ENCODE assay signal across 9 mouse cellular contexts in genomic region chr2:121357961-121358360, GRCm38 (mm10). TPM values are rescaled to one million over a fixed set of nuclear protein-coding genes. Genes with fewer than 3 reads are reported as not detected.
DNase-seq lines count a peak whose midpoint lies in the region; ATAC-seq lines count a peak whose summit lies in the region.
"Had no signal": no experiment of that assay in that cellular context is flagged by ENCODE, and none has a peak within 500 bp of the region (broad histone marks: within the 10 kb centered on the region; RNA-seq: fewer than 3 reads in every experiment).

No protein-coding gene starts in this region.

- H3K4me2 ChIP-seq in heart, embryonic 15.5 days = no peak overlapping the region; the same call in 1 of the 2 replicates
- H3K4me2 ChIP-seq in midbrain, embryonic 13.5 days (replicated peaks) = peak overlapping the region; percentile 66

- H3K27ac ChIP-seq in heart, embryonic 15.5 days = no peak overlapping the region
- H3K27ac ChIP-seq in hindbrain, embryonic 10.5 days = no peak overlapping the region
- H3K27ac ChIP-seq in midbrain, embryonic 13.5 days = no peak overlapping the region

- DNase-seq in heart, postnatal 4 days = no peak
- DNase-seq in ES-CJ7 (ENCODE audit: low read depth, low spot score) = peak; percentile 64
- DNase-seq in hindbrain, embryonic 10.5 days (ENCODE audit: low spot score) = no peak
- DNase-seq in left cerebral cortex, postnatal 4 days = no peak
- DNase-seq in right cerebral cortex, postnatal 14 days = no peak

- H3K9me3 ChIP-seq in heart, embryonic 15.5 days (replicated peaks) = no peaks in the 10 kb centered on the region
- H3K9me3 ChIP-seq in hindbrain, embryonic 10.5 days = no peaks in the 10 kb centered on the region
- no peaks in the 10 kb centered on the region for H3K9me3 ChIP-seq in midbrain, embryonic 13.5 days

- no peak overlapping the region for H3K9ac ChIP-seq in heart, embryonic 15.5 days
- H3K9ac ChIP-seq in midbrain, embryonic 13.5 days (replicated peaks) = peak overlapping the region; percentile 79

- no peaks in the 10 kb centered on the region for H3K36me3 ChIP-seq in heart, embryonic 15.5 days
- H3K36me3 ChIP-seq in hindbrain, embryonic 10.5 days = no peaks in the 10 kb centered on the region
- no peaks in the 10 kb centered on the region for H3K36me3 ChIP-seq in midbrain, embryonic 13.5 days

- peaks cover 18% of the 10 kb centered on the region for H3K4me1 ChIP-seq in heart, embryonic 15.5 days (replicated peaks)
- H3K4me1 ChIP-seq in hindbrain, embryonic 10.5 days (replicated peaks) = peaks cover 24% of the 10 kb centered on the region
- H3K4me1 ChIP-seq in midbrain, embryonic 13.5 days (replicated peaks) = peaks cover 24% of the 10 kb centered on the region

- intact Hi-C loops in left cerebral cortex, postnatal 4 days (cut with DNase I) = no loop called here

- peaks cover 50% of the 10 kb centered on the region for H3K27me3 ChIP-seq in heart, embryonic 15.5 days
- peaks cover 38% of the 10 kb centered on the region for H3K27me3 ChIP-seq in hindbrain, embryonic 10.5 days (ENCODE audit: insufficient read depth, poor library complexity, severe bottlenecking)
- H3K27me3 ChIP-seq in midbrain, embryonic 13.5 days = peaks cover 31% of the 10 kb centered on the region

- H3K4me3 ChIP-seq in heart, embryonic 15.5 days = 0 out of 2 replicates have a peak overlapping the region, but pooled peaks have one; percentile 14
- peak overlapping the region; percentile 49 for H3K4me3 ChIP-seq in hindbrain, embryonic 10.5 days
- H3K4me3 ChIP-seq in midbrain, embryonic 13.5 days (replicated peaks) = peak overlapping the region; percentile 45
- H3K4me3 ChIP-seq: erythroblast, embryonic 14.5 days had no signal

- ATAC-seq in heart, embryonic 15.5 days (replicated peaks; ENCODE audit: insufficient number of reproducible peaks, insufficient read depth, low FRiP score, low read depth) = no peak
- ATAC-seq in midbrain, embryonic 13.5 days = no peak
- no peak for ATAC-seq in cerebellum, adult (ENCODE audit: insufficient number of reproducible peaks, low FRiP score, low TSS enrichment)

- 0% methylated on average over 4 of the region's 4 CpGs for WGBS in heart, embryonic 15.5 days
- WGBS in hindbrain, embryonic 10.5 days = 3% methylated on average over 4 of the region's 4 CpGs
- WGBS in midbrain, embryonic 13.5 days = 3% methylated on average over 4 of the region's 4 CpGs

RNA-seq across cellular contexts. Expression of gene Ckmt1, which starts 0.4 kb away (rescaled TPM):
- 0.88 and 2.4 TPM in 2 replicates for polyA plus RNA-seq in heart, embryonic 15.5 days (2015; fragmentation: Nextera tagmentation; extraction: Ambion mirVana)
- total RNA-seq in heart, postnatal 4 days (2021) = 1 to 10 TPM; 1.1 to 2.9 TPM
- polyA plus RNA-seq in hindbrain, embryonic 10.5 days (2016; fragmentation: Nextera tagmentation; extraction: Ambion mirVana) = 5.1 and 6.7 TPM in 2 replicates
- 25.1 and 25.7 TPM in 2 replicates for polyA plus RNA-seq in midbrain, embryonic 13.5 days (2015; fragmentation: Nextera tagmentation; extraction: Ambion mirVana)
- total RNA-seq in left cerebral cortex, postnatal 4 days (2021) = 100 to 1,000 TPM; 119 to 134 TPM
- polyA plus RNA-seq: erythroblast, embryonic 14.5 days had no signal

RNA-seq across cellular contexts. Expression of gene Ppip5k1, which starts 2.8 kb away (rescaled TPM):
- polyA plus RNA-seq in heart, embryonic 15.5 days (2015; fragmentation: Nextera tagmentation; extraction: Ambion mirVana) = 11.3 and 12.6 TPM in 2 replicates
- 10 to 100 TPM; 22.4 to 22.8 TPM for total RNA-seq in heart, postnatal 4 days (2021)
- polyA plus RNA-seq in hindbrain, embryonic 10.5 days (2016; fragmentation: Nextera tagmentation; extraction: Ambion mirVana) = 10.4 and 10.7 TPM in 2 replicates
- polyA plus RNA-seq in midbrain, embryonic 13.5 days (2015; fragmentation: Nextera tagmentation; extraction: Ambion mirVana) = 18.0 and 21.0 TPM in 2 replicates
- 10 to 100 TPM; 24.7 to 30.8 TPM for total RNA-seq in left cerebral cortex, postnatal 4 days (2021)

RNA-seq across cellular contexts. Expression of gene Strc, which starts 29.0 kb away (rescaled TPM):
- not detected in 2 replicates for polyA plus RNA-seq in heart, embryonic 15.5 days (2015; fragmentation: Nextera tagmentation; extraction: Ambion mirVana)
- total RNA-seq in heart, postnatal 4 days (2021) = not detected
- not detected in 2 replicates for polyA plus RNA-seq in hindbrain, embryonic 10.5 days (2016; fragmentation: Nextera tagmentation; extraction: Ambion mirVana)
- 0.04 TPM in 1 of 2 replicates, not detected in the other for polyA plus RNA-seq in midbrain, embryonic 13.5 days (2015; fragmentation: Nextera tagmentation; extraction: Ambion mirVana)
- total RNA-seq in left cerebral cortex, postnatal 4 days (2021) = not detected
- polyA plus RNA-seq: erythroblast, embryonic 14.5 days had no signal

RNA-seq across cellular contexts. Expression of gene Pdia3, which starts 55.6 kb away (rescaled TPM):
- 441 and 490 TPM in 2 replicates for polyA plus RNA-seq in heart, embryonic 15.5 days (2015; fragmentation: Nextera tagmentation; extraction: Ambion mirVana)
- 100 to 1,000 TPM; 200 to 203 TPM for total RNA-seq in heart, postnatal 4 days (2021)
- 498 and 605 TPM in 2 replicates for polyA plus RNA-seq in hindbrain, embryonic 10.5 days (2016; fragmentation: Nextera tagmentation; extraction: Ambion mirVana)
- 373 and 395 TPM in 2 replicates for polyA plus RNA-seq in midbrain, embryonic 13.5 days (2015; fragmentation: Nextera tagmentation; extraction: Ambion mirVana)
- total RNA-seq in left cerebral cortex, postnatal 4 days (2021) = 100 to 1,000 TPM; 214 to 225 TPM

RNA-seq across cellular contexts. Expression of gene Catsper2, which starts 55.6 kb away (rescaled TPM):
- polyA plus RNA-seq in heart, embryonic 15.5 days (2015; fragmentation: Nextera tagmentation; extraction: Ambion mirVana) = 2.0 and 2.5 TPM in 2 replicates
- total RNA-seq in heart, postnatal 4 days (2021) = 1 to 10 TPM; 3.3 to 3.7 TPM
- polyA plus RNA-seq in hindbrain, embryonic 10.5 days (2016; fragmentation: Nextera tagmentation; extraction: Ambion mirVana) = 1.6 and 3.0 TPM in 2 replicates
- polyA plus RNA-seq in midbrain, embryonic 13.5 days (2015; fragmentation: Nextera tagmentation; extraction: Ambion mirVana) = 5.0 and 5.3 TPM in 2 replicates
- total RNA-seq in left cerebral cortex, postnatal 4 days (2021) = 1 to 10 TPM; 6.1 to 8.3 TPM
- polyA plus RNA-seq: erythroblast, embryonic 14.5 days had no signal
